Mouse (Mus musculus) embryonic facial prominence, embryonic 10.5 days (tissue): ENCODE measurements at regions not wholly inside any gene's neighbourhood (a gene's known extent, or its start where the extent isn't known, plus 50 kb on each side); places are given as distances from the start of the nearest gene placed in this dataset.

Source experiments
- DNase-seq: peaks from one replicate; pipeline ENCODE4 v3.0.0-alpha.2; 2017; ENCODE audit warnings: low spot score
- H3K27ac ChIP-seq: fragments of 300-500 bp; sonication (generic); replicated peaks from 2 replicates; pipeline ENCODE4 v1.5.1; 2016; ENCODE audit warnings: mild to moderate bottlenecking
- H3K27me3 ChIP-seq: fragments of 300-500 bp; sonication (generic); replicated peaks from 2 replicates; pipeline ENCODE4 v1.6.1; 2016; ENCODE audit warnings: low read depth, mild to moderate bottlenecking; ENCODE audit not compliant: poor library complexity, severe bottlenecking
- H3K36me3 ChIP-seq: fragments of 300-500 bp; sonication (generic); replicated peaks from 2 replicates; pipeline ENCODE4 v1.6.1; 2016; ENCODE audit warnings: mild to moderate bottlenecking, moderate library complexity
- H3K4me1 ChIP-seq: fragments of 300-500 bp; sonication (generic); 2 replicates; pipeline ENCODE4 v1.6.1; 2016
- H3K4me3 ChIP-seq: fragments of 300-500 bp; sonication (generic); 2 replicates; pipeline ENCODE4 v1.5.1; 2016; ENCODE audit warnings: mild to moderate bottlenecking, moderate library complexity
- H3K9me3 ChIP-seq: fragments of 300-500 bp; sonication (generic); 2 replicates; pipeline ENCODE4 v1.6.1; 2016; ENCODE audit warnings: mild to moderate bottlenecking
- WGBS: fragments of 180-500 bp; shearing (Covaris S2); methylation state at CpG from one replicate; pipeline ENCODE4 v1.1.7; 2016; 5-methylcytosine and 5-hydroxymethylcytosine counted together

DNA sequence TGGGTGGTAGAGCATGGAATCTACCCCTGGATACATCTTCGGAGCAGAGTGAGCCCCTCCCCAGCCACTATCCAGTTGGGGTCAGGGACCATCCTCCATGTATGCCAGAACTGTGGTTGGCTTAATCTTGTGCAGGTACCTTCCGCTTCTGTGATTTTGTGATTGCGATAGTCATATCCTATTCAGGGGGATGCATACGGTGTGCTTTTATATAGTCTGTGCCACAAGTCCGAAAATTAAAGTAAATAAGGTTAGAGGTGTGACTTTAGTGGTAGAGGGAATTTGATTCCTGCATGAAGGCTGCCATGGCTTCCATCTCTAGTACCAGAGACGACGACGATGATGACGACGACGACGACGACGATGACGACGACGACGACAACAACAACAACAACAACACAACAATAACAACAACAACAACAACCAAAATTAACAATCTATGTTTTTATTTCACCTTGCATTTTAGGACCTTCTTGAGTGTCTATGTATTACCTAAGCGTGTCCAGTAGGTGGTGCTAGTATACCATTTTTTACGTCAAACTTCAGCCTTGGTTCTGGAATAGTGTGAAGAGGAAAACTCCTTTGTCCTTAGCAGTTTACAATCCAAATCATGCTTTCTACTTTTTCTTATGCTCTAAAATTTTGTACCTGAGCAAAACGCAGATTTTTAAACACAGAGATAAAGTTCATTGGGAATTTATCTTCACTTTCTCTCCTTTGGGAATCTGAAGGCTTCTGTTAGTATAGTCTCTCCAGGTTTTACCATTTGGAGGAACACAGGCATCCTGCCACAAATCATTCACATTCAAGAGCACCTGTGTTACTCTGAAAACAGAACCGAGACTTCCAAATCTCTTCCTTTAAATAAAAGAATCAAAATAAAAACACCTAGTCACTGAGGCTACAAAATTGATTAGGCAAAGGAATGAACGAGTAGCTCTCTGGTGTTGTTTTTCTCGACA is 224.5 kb downstream of the Ankrd16 start:
- Histone ChIP-seq H3K36me3 (no peaks in the 10 kb centered on the region), H3K9me3 (no peaks in the 10 kb centered on the region), H3K27me3 (no peaks in the 10 kb centered on the region), H3K4me3 (no peak overlapping the region), H3K27ac (no peak overlapping the region), H3K4me1 (peaks cover 2% of the 10 kb centered on the region; the same call in 1 of the 2 replicates)
- no peak for DNase-seq
- 36% methylated on average over 24 of the region's 24 CpGs for WGBS

DNA sequence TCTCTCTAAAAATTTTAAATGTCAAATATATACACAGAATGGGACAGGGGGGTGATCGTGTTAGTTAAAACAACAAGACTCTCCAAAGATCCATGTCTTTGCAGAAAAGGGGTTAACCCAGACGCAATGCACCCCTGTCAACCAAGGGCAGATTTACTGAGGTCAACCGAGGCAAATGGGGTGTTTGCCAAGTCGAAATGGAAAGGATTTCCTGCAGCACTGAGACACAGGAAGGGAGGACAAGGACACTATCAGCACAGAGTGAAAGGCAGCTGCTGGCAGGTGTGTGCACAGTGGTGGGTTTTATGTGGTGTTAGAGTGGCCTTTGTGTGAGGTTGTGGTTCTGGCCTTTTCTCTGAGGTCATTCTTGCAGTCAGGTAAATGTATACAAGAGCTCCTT is 226.7 kb downstream of the Ankrd16 start:
- Histone ChIP-seq H3K27ac (no peak overlapping the region), H3K9me3 (no peaks in the 10 kb centered on the region), H3K4me3 (no peak overlapping the region), H3K4me1 (peaks cover 2% of the 10 kb centered on the region; the same call in 1 of the 2 replicates), H3K27me3 (no peaks in the 10 kb centered on the region), H3K36me3 (no peaks in the 10 kb centered on the region)
- 64% methylated on average over 4 of the region's 4 CpGs for WGBS
- DNase-seq, result no peak

DNA sequence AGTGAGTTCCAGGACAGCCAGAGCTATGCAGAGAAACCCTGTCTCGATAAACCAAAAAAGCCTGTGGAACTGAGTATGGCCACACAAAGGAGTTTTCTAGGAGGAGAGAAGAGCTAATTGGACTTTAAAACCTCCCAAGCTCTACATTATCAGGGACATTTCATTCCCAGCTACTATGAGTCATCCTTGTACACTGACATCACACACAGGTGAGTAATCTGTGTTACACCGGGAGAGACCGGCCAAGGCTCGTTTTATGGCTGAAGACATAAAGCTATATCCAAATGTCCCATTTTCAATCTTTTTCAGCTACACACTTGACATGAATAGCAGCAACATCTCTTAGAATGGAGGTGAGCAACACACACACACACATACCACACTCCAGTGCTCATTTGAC is 229.5 kb downstream of the Ankrd16 start:
- Histone ChIP-seq H3K4me3 (no peak overlapping the region), H3K4me1 (peaks cover 6% of the 10 kb centered on the region; the same call in 1 of the 2 replicates), H3K36me3 (no peaks in the 10 kb centered on the region), H3K9me3 (no peaks in the 10 kb centered on the region), H3K27me3 (no peaks in the 10 kb centered on the region), H3K27ac (no peak overlapping the region)
- 95% methylated on average over 4 of the region's 4 CpGs for WGBS
- DNase-seq, result no peak

DNA sequence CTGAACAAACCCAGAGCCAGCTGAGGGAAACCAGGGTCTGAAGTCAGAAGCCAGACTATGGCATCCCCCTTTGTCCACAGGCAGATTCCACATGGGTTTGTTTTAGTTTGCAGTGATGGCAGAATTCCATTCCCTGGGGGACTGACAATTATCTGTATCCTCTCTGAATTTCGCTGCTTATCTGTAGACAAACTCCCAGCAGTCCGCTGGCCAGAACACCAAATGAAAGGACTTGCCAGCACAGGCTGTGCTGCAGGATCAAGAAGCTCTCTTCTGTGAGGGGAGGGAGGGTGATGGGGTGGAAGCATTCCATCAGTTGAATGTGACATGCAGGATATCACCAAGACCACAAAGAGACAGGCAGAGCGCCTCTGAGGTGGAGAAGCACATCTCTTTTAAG is 233.8 kb downstream of the Ankrd16 start:
- WGBS, result 52% methylated on average over 3 of the region's 3 CpGs
- Histone ChIP-seq H3K4me3 (no peak overlapping the region), H3K27ac (no peak overlapping the region), H3K9me3 (no peaks in the 10 kb centered on the region), H3K27me3 (no peaks in the 10 kb centered on the region), H3K4me1 (0 out of 2 replicates have a peak, but pooled peaks cover 4% of the 10 kb centered on the region), H3K36me3 (no peaks in the 10 kb centered on the region)
- no peak for DNase-seq

DNA sequence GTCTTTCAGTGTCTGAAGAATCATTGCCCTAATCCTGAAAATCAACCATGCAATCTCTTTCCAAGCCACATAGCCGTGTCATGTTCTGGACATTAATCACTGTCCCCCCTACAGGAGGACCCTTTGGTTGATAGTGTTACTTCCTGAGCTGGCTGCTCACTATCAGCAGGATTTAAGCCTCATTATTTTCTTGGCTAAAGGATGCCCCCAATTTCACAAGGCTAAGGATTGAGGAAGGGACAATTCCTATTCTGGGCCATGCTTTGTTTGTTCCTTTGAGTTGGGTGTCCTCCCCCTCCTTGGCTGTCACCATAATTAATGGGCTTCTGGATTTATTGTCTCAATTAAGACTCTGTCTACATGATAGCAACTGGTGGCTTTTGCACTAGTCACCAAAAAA is 241.9 kb downstream of the Ankrd16 start:
- 41% methylated on average over 1 of the region's 1 CpGs for WGBS
- DNase-seq, result no peak
- Histone ChIP-seq H3K4me3 (no peak overlapping the region), H3K27me3 (no peaks in the 10 kb centered on the region), H3K9me3 (no peaks in the 10 kb centered on the region), H3K36me3 (no peaks in the 10 kb centered on the region), H3K4me1 (no peaks in the 10 kb centered on the region), H3K27ac (no peak overlapping the region)

DNA sequence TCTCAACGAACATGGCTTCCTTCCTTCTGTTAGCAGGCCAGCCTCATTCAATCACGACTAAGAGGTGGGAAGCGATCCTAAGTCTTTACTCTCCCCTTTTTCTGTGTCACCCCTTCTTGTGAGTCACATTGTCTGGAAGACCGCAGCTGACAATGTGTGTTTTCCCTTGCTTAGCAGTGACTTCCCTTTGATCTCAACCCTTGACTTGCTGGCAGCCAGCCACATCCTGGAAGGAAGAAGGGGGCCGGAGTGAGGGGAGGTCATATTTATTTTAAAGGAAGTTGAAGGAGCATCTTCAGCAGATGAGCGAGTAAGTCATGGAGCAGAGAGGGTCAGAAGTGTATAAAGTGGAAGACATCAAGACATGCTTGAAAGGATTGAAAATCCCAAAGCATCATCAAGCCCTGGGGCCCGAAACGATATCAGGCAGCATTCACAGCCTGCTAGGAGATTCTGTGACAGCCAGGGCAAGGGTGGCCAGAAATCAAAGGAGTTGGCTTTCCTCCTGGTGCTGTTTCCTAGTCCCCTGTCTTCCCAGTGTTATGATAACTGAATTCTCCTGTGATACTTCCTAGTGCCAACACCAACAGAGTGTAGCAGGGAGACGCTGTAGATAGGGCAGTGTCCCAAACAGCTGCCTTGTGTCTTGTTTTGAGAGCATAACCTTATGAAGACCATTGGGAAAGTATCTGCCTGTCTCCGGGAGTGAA is 245.9 kb downstream of the Ankrd16 start:
- H3K4me3 ChIP-seq, result no peak overlapping the region
- H3K4me1 ChIP-seq, result no peaks in the 10 kb centered on the region
- 72% methylated on average over 10 of the region's 10 CpGs for WGBS
- H3K36me3 ChIP-seq, result no peaks in the 10 kb centered on the region
- H3K9me3 ChIP-seq, result no peaks in the 10 kb centered on the region
- H3K27ac ChIP-seq, result no peak overlapping the region
- no peaks in the 10 kb centered on the region for H3K27me3 ChIP-seq
- DNase-seq, result no peak

DNA sequence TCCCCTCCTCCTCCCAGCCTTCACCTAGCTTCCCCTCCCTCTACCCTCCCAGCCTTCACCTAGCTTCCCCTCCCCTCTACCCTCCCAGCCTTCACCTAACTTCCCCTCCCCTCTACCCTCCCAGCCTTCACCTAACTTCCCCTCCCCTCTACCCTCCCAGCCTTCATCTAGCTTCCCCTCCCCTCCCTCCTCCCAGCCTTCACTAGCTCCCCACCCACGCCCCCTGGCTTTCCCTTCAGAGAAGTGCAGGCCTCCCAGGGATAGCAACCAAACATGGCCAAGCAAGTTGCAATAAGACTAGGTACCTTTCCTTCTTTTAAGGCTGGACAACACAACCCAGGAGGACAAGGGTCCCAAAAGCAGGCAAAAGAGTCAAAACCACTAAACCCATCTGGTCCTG is 248.5 kb downstream of the Ankrd16 start:
- H3K27ac ChIP-seq, result no peak overlapping the region
- H3K27me3 ChIP-seq, result no peaks in the 10 kb centered on the region
- no peak overlapping the region for H3K4me3 ChIP-seq
- no peaks in the 10 kb centered on the region for H3K36me3 ChIP-seq
- H3K4me1 ChIP-seq, result no peaks in the 10 kb centered on the region
- WGBS, result 63% methylated on average over 1 of the region's 1 CpGs
- H3K9me3 ChIP-seq, result no peaks in the 10 kb centered on the region
- DNase-seq, result no peak

DNA sequence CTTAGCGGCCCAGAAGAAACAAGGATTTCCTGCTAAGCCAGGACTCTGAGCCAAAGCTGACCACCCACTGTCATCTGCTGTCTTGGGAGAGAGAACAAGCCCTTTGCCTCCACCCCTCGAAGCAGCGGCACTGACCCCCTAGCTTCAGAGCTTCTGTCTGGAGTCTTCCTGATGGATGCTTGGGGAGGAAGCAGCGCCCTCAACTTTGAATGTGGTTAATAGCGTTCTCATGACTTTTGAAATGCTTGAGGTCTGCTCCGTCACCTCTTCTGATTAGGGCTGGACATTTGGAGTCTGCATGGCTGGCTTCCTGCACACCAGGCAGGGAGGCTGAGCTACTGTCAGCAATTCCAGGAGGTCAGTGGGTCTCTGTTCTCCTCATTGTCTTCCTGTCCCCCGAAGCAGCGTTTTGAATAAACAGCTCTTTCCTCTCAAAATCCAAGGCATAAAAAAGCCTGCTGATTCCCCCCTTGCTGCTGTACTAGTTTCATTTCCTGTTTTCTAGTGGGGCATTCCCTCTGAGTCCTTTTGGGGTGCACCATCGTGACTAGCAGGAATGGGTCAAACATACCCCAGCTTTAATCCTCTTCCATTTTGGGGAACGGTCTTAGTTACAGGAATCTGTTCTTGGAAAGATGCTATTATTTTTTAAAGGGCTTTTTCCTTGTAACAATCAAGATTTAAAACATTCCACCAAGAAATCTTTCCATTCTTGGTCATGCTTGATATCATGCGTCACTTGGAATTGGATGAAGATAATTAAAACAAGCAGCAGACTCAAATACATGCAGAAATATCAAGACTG is 256.0 kb downstream of the Ankrd16 start:
- Histone ChIP-seq H3K9me3 (no peaks in the 10 kb centered on the region), H3K36me3 (no peaks in the 10 kb centered on the region), H3K4me1 (peaks cover 7% of the 10 kb centered on the region), H3K27me3 (no peaks in the 10 kb centered on the region), H3K4me3 (no peak overlapping the region), H3K27ac (peak overlapping the region; percentile 55; the same call in 1 of the 2 replicates)
- DNase-seq, result no peak
- WGBS, result 63% methylated on average over 11 of the region's 11 CpGs

DNA sequence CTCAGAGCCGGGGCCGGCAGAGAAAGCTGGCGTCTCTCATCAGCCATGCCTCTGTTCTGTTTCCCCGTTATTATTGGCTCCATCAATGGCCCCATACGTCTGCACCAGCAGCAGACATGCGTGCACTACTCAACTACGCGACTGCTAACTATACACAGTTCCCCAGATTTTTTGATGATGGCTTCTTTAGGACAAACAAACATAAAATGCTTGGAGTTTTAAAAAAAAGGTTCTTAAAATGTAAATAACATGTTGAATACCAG is 256.6 kb downstream of the Ankrd16 start:
- no peak overlapping the region for H3K4me3 ChIP-seq
- WGBS, result 69% methylated on average over 8 of the region's 8 CpGs
- peaks cover 7% of the 10 kb centered on the region for H3K4me1 ChIP-seq
- H3K27ac ChIP-seq, result no peak overlapping the region
- H3K27me3 ChIP-seq, result no peaks in the 10 kb centered on the region
- H3K9me3 ChIP-seq, result no peaks in the 10 kb centered on the region
- no peaks in the 10 kb centered on the region for H3K36me3 ChIP-seq
- DNase-seq, result no peak

DNA sequence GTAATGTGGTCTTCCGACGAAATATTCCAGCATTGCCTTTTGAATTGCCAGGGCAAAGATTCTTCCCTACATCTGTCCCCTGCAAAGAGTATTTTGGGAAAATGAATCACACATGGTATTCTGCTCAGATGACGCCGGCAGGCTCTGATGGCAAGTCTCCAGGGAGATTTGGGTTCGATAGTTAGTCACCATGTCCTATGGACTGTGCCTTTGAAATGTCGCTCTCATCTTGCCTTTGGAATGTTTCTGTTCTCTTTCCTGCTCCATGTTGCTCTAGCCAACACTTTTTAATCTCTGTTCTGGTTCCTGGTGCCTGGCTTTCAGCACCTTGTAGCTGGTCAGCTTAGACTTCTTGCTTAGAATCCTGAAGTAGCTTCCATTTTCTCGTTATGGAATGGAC is 252.3 kb downstream of the Itga8 start:
- no peaks in the 10 kb centered on the region for H3K36me3 ChIP-seq
- DNase-seq, result no peak
- no peak overlapping the region for H3K27ac ChIP-seq
- H3K4me3 ChIP-seq, result no peak overlapping the region
- no peaks in the 10 kb centered on the region for H3K9me3 ChIP-seq
- 62% methylated on average over 7 of the region's 7 CpGs for WGBS
- H3K27me3 ChIP-seq, result 0 out of 2 replicates have a peak, but pooled peaks cover 2% of the 10 kb centered on the region
- peaks cover 18% of the 10 kb centered on the region for H3K4me1 ChIP-seq

DNA sequence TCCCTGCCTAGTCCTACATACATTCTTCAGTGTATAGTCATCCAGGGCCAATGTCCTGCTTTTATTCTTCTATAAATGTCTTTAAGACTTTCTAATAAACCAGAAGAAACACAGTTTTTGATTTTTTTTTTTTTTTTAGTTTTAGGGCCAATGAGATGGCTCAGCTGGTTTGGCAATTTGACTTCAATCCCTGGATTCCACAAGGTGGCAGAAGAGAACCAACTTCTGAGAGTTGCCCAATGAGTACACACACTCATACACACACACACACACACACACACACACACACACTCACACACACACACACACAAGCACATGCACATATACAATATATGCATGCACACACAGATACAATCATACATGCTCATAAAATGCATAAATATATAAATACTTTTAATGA is 251.8 kb downstream of the Itga8 start:
- H3K27me3 ChIP-seq, result 0 out of 2 replicates have a peak, but pooled peaks cover 7% of the 10 kb centered on the region
- DNase-seq, result no peak

DNA sequence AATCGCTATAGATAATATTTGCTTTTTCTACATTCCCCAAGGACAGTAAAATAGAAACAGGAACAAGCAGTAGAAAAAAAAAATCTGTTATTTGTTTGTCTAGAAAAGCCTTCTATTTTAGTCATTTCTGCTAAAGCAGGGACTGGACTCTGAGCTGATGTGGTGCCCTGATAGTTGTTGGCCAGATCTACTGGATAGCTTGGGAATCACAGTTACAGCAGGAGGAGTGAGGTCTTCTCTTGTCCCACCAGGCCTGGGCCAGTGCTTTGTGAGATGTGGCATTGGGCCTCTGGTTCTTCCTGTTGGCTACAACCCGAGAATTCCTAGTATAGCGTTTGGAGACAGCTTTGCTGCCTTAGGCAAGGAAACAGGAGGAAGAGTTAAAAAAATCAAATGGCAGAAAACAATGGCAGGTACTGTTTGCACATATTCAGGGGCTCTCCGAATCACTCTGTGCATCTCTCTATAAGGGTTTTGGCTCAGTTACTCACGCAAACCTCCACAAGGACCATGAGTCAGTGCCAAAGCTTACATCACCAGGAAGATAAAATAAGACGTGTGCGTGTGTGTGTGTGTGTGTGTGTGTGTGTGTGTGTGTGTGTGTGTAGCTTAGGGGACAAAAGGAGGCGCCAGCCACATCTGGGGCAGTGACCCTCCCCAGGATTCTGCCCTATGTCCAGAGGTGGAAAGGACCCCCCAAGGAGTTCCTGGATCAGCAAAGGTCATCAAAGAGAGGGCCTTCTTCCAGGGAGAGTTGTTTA is 248.1 kb downstream of the Itga8 start:
- Histone ChIP-seq H3K27me3 (0 out of 2 replicates have a peak, but pooled peaks cover 11% of the 10 kb centered on the region), H3K4me3 (no peak overlapping the region), H3K36me3 (no peaks in the 10 kb centered on the region), H3K4me1 (peaks cover 24% of the 10 kb centered on the region), H3K9me3 (no peaks in the 10 kb centered on the region), H3K27ac (peak overlapping the region; percentile 8; the same call in 1 of the 2 replicates)
- peak; percentile 27 for DNase-seq
- 37% methylated on average over 8 of the region's 8 CpGs for WGBS

More for the DNA sequence above, 251.8 kb downstream of the Itga8 start:
- peaks cover 24% of the 10 kb centered on the region for H3K4me1 ChIP-seq
- no peak overlapping the region for H3K27ac ChIP-seq
- H3K36me3 ChIP-seq, result no peaks in the 10 kb centered on the region
- no peak overlapping the region for H3K4me3 ChIP-seq
- H3K9me3 ChIP-seq, result no peaks in the 10 kb centered on the region
